Mouse (Mus musculus) lung, postnatal 36 days (tissue): ENCODE results near the gene Rpl5.

Experiments
- DNase-seq: peaks from one replicate; pipeline ENCODE4 v3.0.0; 2022; ENCODE audit warnings: mixed read lengths

Rpl5 gene

GRCm38 (mm10) chr5:107900206-107901013 is at the start of gene Rpl5:
Gene Rpl5 (plus strand): TSS chr5:107900502.
- peak; percentile 98 for DNase-seq

GRCm38 (mm10) chr5:107853807-107854206 is 46.5 kb upstream of the Rpl5 start:
- DNase-seq = peak; percentile 61

- no peak for DNase-seq
Measured at GRCm38 (mm10) chr5:107854556-107854955, 45.7 kb upstream of the Rpl5 start.

- DNase-seq = no peak
Measured at GRCm38 (mm10) chr5:107855546-107855945, 44.8 kb upstream of the Rpl5 start.

GRCm38 (mm10) chr5:107858963-107859362 is 41.3 kb upstream of the Rpl5 start:
- DNase-seq = peak; percentile 34

- DNase-seq = no peak
Measured at GRCm38 (mm10) chr5:107863971-107864370, 36.3 kb upstream of the Rpl5 start.

GRCm38 (mm10) chr5:107866127-107867126 is 33.9 kb upstream of the Rpl5 start:
- DNase-seq = peak; percentile 62

GRCm38 (mm10) chr5:107867970-107868904 is 32.1 kb upstream of the Rpl5 start:
- DNase-seq = peak; percentile 74

GRCm38 (mm10) chr5:107868905-107869424 is 31.3 kb upstream of the Rpl5 start:
- peak; percentile 95 for DNase-seq

GRCm38 (mm10) chr5:107869701-107870100 is 30.6 kb upstream of the Rpl5 start:
- peak; percentile 54 for DNase-seq

- DNase-seq = no peak
Measured at GRCm38 (mm10) chr5:107873330-107873729, 27.0 kb upstream of the Rpl5 start.

- no peak for DNase-seq
Measured at GRCm38 (mm10) chr5:107873886-107874302, 26.4 kb upstream of the Rpl5 start.

- no peak for DNase-seq
Measured at GRCm38 (mm10) chr5:107874561-107875260, 25.6 kb upstream of the Rpl5 start, which contains the start of gene Evi5. Gene Evi5 (minus strand): TSS chr5:107875107.

GRCm38 (mm10) chr5:107875261-107875611 is 25.1 kb upstream of the Rpl5 start:
- DNase-seq = no peak

- no peak for DNase-seq
Measured at GRCm38 (mm10) chr5:107877053-107877452, 23.2 kb upstream of the Rpl5 start.

- DNase-seq = no peak
Measured at GRCm38 (mm10) chr5:107880710-107881109, 19.6 kb upstream of the Rpl5 start.

- DNase-seq = no peak
Measured at GRCm38 (mm10) chr5:107889994-107890888, 10.1 kb upstream of the Rpl5 start.

GRCm38 (mm10) chr5:107891515-107891914 is 8.8 kb upstream of the Rpl5 start:
- DNase-seq = peak; percentile 51

GRCm38 (mm10) chr5:107894676-107895075 is 5.6 kb upstream of the Rpl5 start:
- DNase-seq = no peak

GRCm38 (mm10) chr5:107896265-107896664 is 4.0 kb upstream of the Rpl5 start:
- no peak for DNase-seq
